Mouse (Mus musculus) left cerebral cortex, adult 11 months (tissue): ENCODE measurements around the gene Gm9195.

Source experiments
- DNase-seq: peaks from one replicate; pipeline ENCODE4 v3.0.0; 2022; ENCODE audit warnings: low spot score

The Gm9195 gene

GRCm38 (mm10) chr14:72442936-72443335 lies 48.7 kb downstream of the Gm9195 start:
- DNase-seq: no peak

GRCm38 (mm10) chr14:72440929-72441328 lies 50.7 kb downstream of the Gm9195 start:
- no peak for DNase-seq

- DNase-seq: no peak
Measured at GRCm38 (mm10) chr14:72440436-72440835, 51.2 kb downstream of the Gm9195 start.

- DNase-seq: no peak
Measured at GRCm38 (mm10) chr14:72438976-72439375, 52.7 kb downstream of the Gm9195 start.

- DNase-seq: no peak
Measured at GRCm38 (mm10) chr14:72389696-72390095, 101.9 kb downstream of the Gm9195 start.

GRCm38 (mm10) chr14:72389288-72389687 lies 102.3 kb downstream of the Gm9195 start:
- DNase-seq: no peak

- no peak for DNase-seq
Measured at GRCm38 (mm10) chr14:72377224-72377623, 114.4 kb downstream of the Gm9195 start.
